Mouse (Mus musculus): ENCODE measurements around the gene Slit1. TPM values are rescaled to one million over a fixed set of nuclear protein-coding genes. Genes with fewer than 3 reads are reported as not detected.

The Slit1 gene
- polyA plus RNA-seq, 1 experiment from 2014 or later = 0.13 TPM

DNA sequence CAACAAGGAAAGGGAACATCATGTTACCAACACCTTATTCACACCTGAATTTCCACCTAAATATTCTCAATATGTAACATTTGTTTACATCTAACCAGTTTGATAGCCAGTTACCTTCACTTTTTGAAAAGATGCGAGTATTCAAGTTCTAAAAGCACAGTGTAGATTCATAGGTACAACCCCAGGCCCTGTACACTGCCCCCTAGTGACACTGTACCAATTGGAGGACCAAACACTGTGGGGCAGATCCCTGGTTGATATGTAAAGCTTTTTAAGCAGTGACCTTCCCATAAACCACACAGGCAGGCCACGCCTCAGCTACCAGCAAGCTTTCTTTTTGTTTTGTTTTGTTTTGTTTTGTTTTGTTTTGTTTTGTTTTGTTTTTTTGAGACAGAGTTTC lies 57.3 kb downstream of the Slit1 start:
- 57% methylated on average over 2 of the region's 2 CpGs for whole genome bisulfite sequencing (ENCODE audit: insufficient replicate concordance)
- Histone ChIP-seq H3K27ac (ENCODE audit: low read length) (no peak overlapping the region), H3K4me1 (ENCODE audit: control insufficient read depth, low read depth, low read length) (no peaks in the 10 kb centered on the region), H3K4me3 (ENCODE audit: low read depth, low read length) (no peak overlapping the region), H3K9ac (ENCODE audit: low read depth, low read length) (no peak overlapping the region), H3K36me3 (ENCODE audit: control insufficient read depth, insufficient read depth) (no peaks in the 10 kb centered on the region), H3K4me2 (ENCODE audit: low read depth, low read length) (no peak overlapping the region), H3K9me3 (replicated peaks; ENCODE audit: control insufficient read depth, low read length) (no peaks in the 10 kb centered on the region), H3K27me3 (ENCODE audit: control insufficient read depth, insufficient read depth, low read depth, low read length) (no peaks in the 10 kb centered on the region)
- ATAC-seq (ENCODE audit: low read depth) = no peak

GRCm38 (mm10) chr19:41685453-41686086 lies 57.9 kb downstream of the Slit1 start:
- WGBS (ENCODE audit: insufficient replicate concordance) = 65% methylated on average over 13 of the region's 13 CpGs
- Histone ChIP-seq H3K27me3 (ENCODE audit: control insufficient read depth, insufficient read depth, low read depth, low read length) (no peaks in the 10 kb centered on the region), H3K27ac (ENCODE audit: low read length) (no peak overlapping the region)

DNA sequence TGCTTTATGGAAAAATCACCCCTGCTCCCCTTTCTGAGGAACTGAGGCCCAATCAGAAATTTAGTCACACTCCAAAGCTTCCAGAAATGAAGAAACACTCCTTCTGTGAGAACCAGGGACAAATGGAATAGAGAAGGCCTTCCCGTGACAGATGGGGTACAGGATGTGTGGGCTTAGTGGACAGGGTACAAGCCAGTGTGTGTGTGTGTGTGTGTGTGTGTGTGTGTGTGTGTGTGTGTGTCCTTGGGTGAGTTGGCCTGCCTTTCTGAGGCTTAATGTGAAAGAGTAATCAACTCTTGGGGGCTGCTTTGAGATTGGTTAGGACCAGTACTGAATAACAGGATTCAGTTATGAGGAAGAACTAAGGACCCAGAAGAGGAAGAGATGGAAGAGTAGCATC lies 58.6 kb downstream of the Slit1 start:
- H3K9me3 ChIP-seq (replicated peaks; ENCODE audit: control insufficient read depth, low read length) = no peaks in the 10 kb centered on the region
- no peaks in the 10 kb centered on the region for H3K36me3 ChIP-seq (ENCODE audit: control insufficient read depth, insufficient read depth)
- H3K4me1 ChIP-seq (ENCODE audit: control insufficient read depth, low read depth, low read length) = no peaks in the 10 kb centered on the region
- no peak overlapping the region for H3K4me2 ChIP-seq (ENCODE audit: low read depth, low read length)
- WGBS (ENCODE audit: insufficient replicate concordance) = 50% methylated on average over 1 of the region's 1 CpGs
- ATAC-seq (ENCODE audit: low read depth) = no peak
- H3K4me3 ChIP-seq (ENCODE audit: low read depth, low read length) = no peak overlapping the region
- no peaks in the 10 kb centered on the region for H3K27me3 ChIP-seq (ENCODE audit: control insufficient read depth, insufficient read depth, low read depth, low read length)
- no peak overlapping the region for H3K27ac ChIP-seq (ENCODE audit: low read length)
- H3K9ac ChIP-seq (ENCODE audit: low read depth, low read length) = no peak overlapping the region

More at GRCm38 (mm10) chr19:41685453-41686086, 57.9 kb downstream of the Slit1 start:
- no peak overlapping the region for H3K4me3 ChIP-seq (ENCODE audit: low read depth, low read length)
- H3K9ac ChIP-seq (ENCODE audit: low read depth, low read length) = no peak overlapping the region
- H3K4me2 ChIP-seq (ENCODE audit: low read depth, low read length) = no peak overlapping the region
- H3K36me3 ChIP-seq (ENCODE audit: control insufficient read depth, insufficient read depth) = no peaks in the 10 kb centered on the region
- no peaks in the 10 kb centered on the region for H3K9me3 ChIP-seq (replicated peaks; ENCODE audit: control insufficient read depth, low read length)
- ATAC-seq (ENCODE audit: low read depth) = no peak
- no peaks in the 10 kb centered on the region for H3K4me1 ChIP-seq (ENCODE audit: control insufficient read depth, low read depth, low read length)

- H3K9me3 ChIP-seq (replicated peaks; ENCODE audit: control insufficient read depth, low read length) = no peaks in the 10 kb centered on the region
- ATAC-seq (ENCODE audit: low read depth) = no peak
- WGBS (ENCODE audit: insufficient replicate concordance) = 46% methylated on average over 1 of the region's 1 CpGs
- no peak overlapping the region for H3K4me2 ChIP-seq (ENCODE audit: low read depth, low read length)
- no peak overlapping the region for H3K9ac ChIP-seq (ENCODE audit: low read depth, low read length)
- H3K4me1 ChIP-seq (ENCODE audit: control insufficient read depth, low read depth, low read length) = no peaks in the 10 kb centered on the region
- no peaks in the 10 kb centered on the region for H3K36me3 ChIP-seq (ENCODE audit: control insufficient read depth, insufficient read depth)
- H3K4me3 ChIP-seq (ENCODE audit: low read depth, low read length) = no peak overlapping the region
- H3K27me3 ChIP-seq (ENCODE audit: control insufficient read depth, insufficient read depth, low read depth, low read length) = no peaks in the 10 kb centered on the region
- H3K27ac ChIP-seq (ENCODE audit: low read length) = no peak overlapping the region
Measured at GRCm38 (mm10) chr19:41683951-41684350, 59.5 kb downstream of the Slit1 start.

DNA sequence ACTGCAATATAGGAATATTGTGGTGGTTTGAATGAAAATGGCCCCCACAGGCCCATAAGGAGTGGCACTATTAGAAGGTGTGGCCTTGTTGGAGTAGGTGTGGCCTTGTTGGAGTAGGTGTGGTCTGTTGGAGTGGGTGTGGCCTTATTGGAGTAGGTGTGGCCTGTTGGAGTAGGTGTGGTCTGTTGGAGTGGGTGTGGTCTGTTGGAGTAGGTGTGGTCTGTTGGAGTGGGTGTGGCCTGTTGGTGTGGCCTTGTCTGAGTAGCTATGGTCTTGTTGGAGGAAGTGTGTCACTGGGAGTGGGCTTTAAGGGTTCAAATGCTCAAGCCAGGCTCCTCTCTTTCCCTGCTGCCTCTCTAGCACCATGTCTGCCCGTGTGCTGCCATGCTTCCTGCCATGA lies 63.2 kb downstream of the Slit1 start:
- Histone ChIP-seq H3K36me3 (ENCODE audit: control insufficient read depth, insufficient read depth) (no peaks in the 10 kb centered on the region), H3K27ac (ENCODE audit: low read length) (no peak overlapping the region), H3K9me3 (replicated peaks; ENCODE audit: control insufficient read depth, low read length) (no peaks in the 10 kb centered on the region), H3K4me2 (ENCODE audit: low read depth, low read length) (no peak overlapping the region), H3K4me3 (ENCODE audit: low read depth, low read length) (no peak overlapping the region), H3K27me3 (ENCODE audit: control insufficient read depth, insufficient read depth, low read depth, low read length) (no peaks in the 10 kb centered on the region; the same call in 1 of the 2 replicates), H3K4me1 (ENCODE audit: control insufficient read depth, low read depth, low read length) (no peaks in the 10 kb centered on the region), H3K9ac (ENCODE audit: low read depth, low read length) (no peak overlapping the region)
- WGBS (ENCODE audit: insufficient replicate concordance) = 86% methylated on average over 1 of the region's 1 CpGs
- ATAC-seq (ENCODE audit: low read depth) = no peak

DNA sequence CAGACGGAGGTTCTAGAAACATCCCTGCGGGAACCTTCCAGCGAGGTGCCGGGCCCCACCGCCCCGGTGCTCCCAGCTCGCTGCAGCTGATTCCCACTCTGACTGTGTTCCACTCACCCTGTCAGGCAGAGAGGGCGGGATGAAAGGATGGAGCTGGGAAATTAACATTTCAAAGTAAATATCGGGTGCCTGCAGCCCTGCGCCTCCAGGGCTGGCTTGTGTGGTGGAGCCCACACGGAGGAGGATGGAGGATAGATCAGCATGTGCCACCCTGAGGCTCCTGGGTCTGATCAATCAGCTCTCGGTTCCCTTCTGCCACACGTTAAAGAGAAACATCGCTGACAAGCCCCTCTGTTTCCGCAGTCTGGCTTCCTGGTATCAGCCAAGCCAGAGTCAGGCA lies 64.4 kb downstream of the Slit1 start:
- Histone ChIP-seq H3K4me3 (ENCODE audit: low read depth, low read length) (no peak overlapping the region), H3K27ac (ENCODE audit: low read length) (no peak overlapping the region), H3K4me1 (ENCODE audit: control insufficient read depth, low read depth, low read length) (no peaks in the 10 kb centered on the region), H3K36me3 (ENCODE audit: control insufficient read depth, insufficient read depth) (no peaks in the 10 kb centered on the region), H3K27me3 (ENCODE audit: control insufficient read depth, insufficient read depth, low read depth, low read length) (no peaks in the 10 kb centered on the region; the same call in 1 of the 2 replicates), H3K4me2 (ENCODE audit: low read depth, low read length) (no peak overlapping the region), H3K9me3 (replicated peaks; ENCODE audit: control insufficient read depth, low read length) (no peaks in the 10 kb centered on the region), H3K9ac (ENCODE audit: low read depth, low read length) (no peak overlapping the region)
- no peak for ATAC-seq (ENCODE audit: low read depth)
- 42% methylated on average over 15 of the region's 15 CpGs for WGBS (ENCODE audit: insufficient replicate concordance)

- peak; percentile 30; the same call in 1 of the 2 replicates for ATAC-seq (ENCODE audit: low read depth)
- Histone ChIP-seq H3K4me3 (ENCODE audit: low read depth, low read length) (no peak overlapping the region), H3K4me1 (ENCODE audit: control insufficient read depth, low read depth, low read length) (no peaks in the 10 kb centered on the region), H3K4me2 (ENCODE audit: low read depth, low read length) (no peak overlapping the region), H3K27me3 (ENCODE audit: control insufficient read depth, insufficient read depth, low read depth, low read length) (no peaks in the 10 kb centered on the region; the same call in 1 of the 2 replicates), H3K9ac (ENCODE audit: low read depth, low read length) (no peak overlapping the region), H3K36me3 (ENCODE audit: control insufficient read depth, insufficient read depth) (no peaks in the 10 kb centered on the region), H3K9me3 (replicated peaks; ENCODE audit: control insufficient read depth, low read length) (no peaks in the 10 kb centered on the region), H3K27ac (ENCODE audit: low read length) (no peak overlapping the region)
- 14% methylated on average over 4 of the region's 4 CpGs for WGBS (ENCODE audit: insufficient replicate concordance)
Measured at GRCm38 (mm10) chr19:41677575-41677974, 65.9 kb downstream of the Slit1 start.

DNA sequence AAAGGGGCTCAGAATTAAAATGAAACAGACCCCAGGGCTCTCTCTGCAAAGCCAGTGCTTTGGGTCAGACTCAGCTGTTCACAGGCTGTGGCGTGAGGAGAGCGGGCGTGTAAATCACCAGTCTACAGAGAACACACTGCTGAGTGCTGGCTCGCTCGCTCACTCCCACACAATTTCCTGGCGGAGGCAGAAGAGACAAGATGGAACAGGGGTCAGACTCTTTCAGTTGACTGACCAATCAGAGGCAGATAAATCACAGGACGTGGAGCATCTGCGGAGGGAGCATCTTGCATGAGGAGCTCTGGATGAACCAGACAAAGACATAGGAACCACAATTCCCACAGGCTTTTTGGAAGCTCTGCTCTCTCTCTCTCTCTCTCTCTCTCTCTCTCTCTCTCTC lies 67.9 kb downstream of the Slit1 start:
- Histone ChIP-seq H3K4me3 (ENCODE audit: low read depth, low read length) (no peak overlapping the region), H3K27ac (ENCODE audit: low read length) (no peak overlapping the region), H3K4me2 (ENCODE audit: low read depth, low read length) (no peak overlapping the region), H3K4me1 (ENCODE audit: control insufficient read depth, low read depth, low read length) (no peaks in the 10 kb centered on the region), H3K27me3 (ENCODE audit: control insufficient read depth, insufficient read depth, low read depth, low read length) (no peaks in the 10 kb centered on the region; the same call in 1 of the 2 replicates), H3K9ac (ENCODE audit: low read depth, low read length) (no peak overlapping the region), H3K36me3 (ENCODE audit: control insufficient read depth, insufficient read depth) (no peaks in the 10 kb centered on the region), H3K9me3 (replicated peaks; ENCODE audit: control insufficient read depth, low read length) (no peaks in the 10 kb centered on the region)
- WGBS (ENCODE audit: insufficient replicate concordance) = 68% methylated on average over 8 of the region's 8 CpGs
- ATAC-seq (ENCODE audit: low read depth) = no peak

- H3K9me3 ChIP-seq (replicated peaks; ENCODE audit: control insufficient read depth, low read length) = no peaks in the 10 kb centered on the region
- no peak overlapping the region for H3K9ac ChIP-seq (ENCODE audit: low read depth, low read length)
- WGBS (ENCODE audit: insufficient replicate concordance) = 48% methylated on average over 4 of the region's 4 CpGs
- no peak overlapping the region for H3K4me2 ChIP-seq (ENCODE audit: low read depth, low read length)
- no peaks in the 10 kb centered on the region for H3K4me1 ChIP-seq (ENCODE audit: control insufficient read depth, low read depth, low read length)
- H3K27me3 ChIP-seq (ENCODE audit: control insufficient read depth, insufficient read depth, low read depth, low read length) = no peaks in the 10 kb centered on the region; the same call in 1 of the 2 replicates
- H3K4me3 ChIP-seq (ENCODE audit: low read depth, low read length) = no peak overlapping the region
- no peak for ATAC-seq (ENCODE audit: low read depth)
- H3K36me3 ChIP-seq (ENCODE audit: control insufficient read depth, insufficient read depth) = no peaks in the 10 kb centered on the region
- no peak overlapping the region for H3K27ac ChIP-seq (ENCODE audit: low read length)
Measured at GRCm38 (mm10) chr19:41674366-41674765, 69.1 kb downstream of the Slit1 start.
